Mouse (Mus musculus): ENCODE measurements at regions not wholly inside any gene's neighbourhood (a gene's known extent, or its start where the extent isn't known, plus 50 kb on each side); places are given as distances from the start of the nearest gene placed in this dataset.

DNA sequence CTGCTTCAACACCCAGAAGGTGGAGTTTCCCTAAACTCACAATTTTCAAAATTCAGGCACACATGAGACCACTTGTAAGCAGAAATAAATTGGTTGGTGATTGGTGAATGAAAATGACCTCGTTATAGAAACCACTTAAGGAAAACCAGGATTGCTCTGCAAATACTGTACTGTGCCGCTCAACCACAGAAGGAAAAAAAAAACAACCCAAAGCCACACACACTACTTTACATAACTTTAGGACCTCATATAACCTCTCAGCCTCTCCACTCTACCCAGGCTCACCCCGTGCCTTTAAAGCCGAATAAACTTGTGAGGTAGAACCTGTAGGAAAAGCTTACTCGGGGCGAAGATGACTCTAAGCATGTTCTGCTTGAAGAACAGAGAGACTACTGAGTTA, 154.7 kb upstream of the Sox4 start:
- no peak for TF ChIP-seq CTCF (IDR thresholded peaks at IDR 0.05; ENCODE audit: borderline replicate concordance, insufficient read depth, low read depth, low read length)
- TF ChIP-seq POLR2A (IDR thresholded peaks at IDR 0.05; ENCODE audit: borderline replicate concordance, insufficient read depth, low read length) = no peak
